Mouse (Mus musculus) midbrain, embryonic 15.5 days (tissue): ENCODE measurements around the gene Slc16a7. TPM values are rescaled to one million over a fixed set of nuclear protein-coding genes. Genes with fewer than 3 reads are reported as not detected.
A peak's percentile ranks its signal among the peaks of the same experiment; 100 is the strongest.

Source experiments
- ATAC-seq: fragments of 200-750 bp; cut with Nextera tagmentation; replicated peaks from 2 replicates; pipeline ENCODE4 v1.8.0; 2017; ENCODE audit warnings: moderate TSS enrichment
- H3K27ac ChIP-seq: fragments of 300-500 bp; sonication (generic); 2 replicates; pipeline ENCODE4 v1.5.1; 2015; ENCODE audit warnings: mild to moderate bottlenecking, inconsistent platforms
- H3K27me3 ChIP-seq: fragments of 300-500 bp; sonication (generic); replicated peaks from 2 replicates; pipeline ENCODE4 v1.6.1; 2015; ENCODE audit warnings: inconsistent platforms
- H3K36me3 ChIP-seq: fragments of 300-500 bp; sonication (generic); replicated peaks from 2 replicates; pipeline ENCODE4 v1.6.1; 2015; ENCODE audit warnings: inconsistent platforms
- H3K4me1 ChIP-seq: fragments of 300-500 bp; sonication (generic); 2 replicates; pipeline ENCODE4 v1.6.1; 2015; ENCODE audit warnings: inconsistent platforms
- H3K4me2 ChIP-seq: fragments of 300-500 bp; sonication (generic); 2 replicates; pipeline ENCODE4 v1.6.1; 2015; ENCODE audit warnings: inconsistent platforms, mild to moderate bottlenecking, moderate library complexity
- H3K4me3 ChIP-seq: fragments of 300-500 bp; sonication (generic); 2 replicates; pipeline ENCODE4 v1.5.1; 2015; ENCODE audit warnings: mild to moderate bottlenecking, inconsistent platforms
- H3K9ac ChIP-seq: fragments of 300-500 bp; sonication (generic); 2 replicates; pipeline ENCODE4 v1.6.1; 2015; ENCODE audit warnings: mild to moderate bottlenecking, inconsistent platforms
- H3K9me3 ChIP-seq: fragments of 300-500 bp; sonication (generic); 2 replicates; pipeline ENCODE4 v1.6.1; 2016; ENCODE audit warnings: inconsistent platforms
- WGBS: fragments of 180-500 bp; shearing (Covaris S2); methylation state at CpG from one replicate; pipeline ENCODE4 v1.1.7; 2015; ENCODE audit warnings: mixed read lengths; 5-methylcytosine and 5-hydroxymethylcytosine counted together
- polyA plus RNA-seq: library from polyadenylated mRNA; unstranded; fragments of >200 nt; fragmentation: Nextera tagmentation; extraction: Ambion mirVana; gene quantifications from 2 replicates; pipeline ENCODE4 v1.2.1, GENCODE M21; 2015

Slc16a7 gene
- polyA plus RNA-seq, 1 experiment from 2014 or later = 11.0 TPM

- WGBS = 90% methylated on average over 2 of the region's 2 CpGs
- no peaks in the 10 kb centered on the region for H3K36me3 ChIP-seq
- H3K27me3 ChIP-seq = no peaks in the 10 kb centered on the region
- H3K4me2 ChIP-seq = no peak overlapping the region
- no peak overlapping the region for H3K9ac ChIP-seq
- H3K27ac ChIP-seq = no peak overlapping the region
- H3K4me3 ChIP-seq = no peak overlapping the region
- no peaks in the 10 kb centered on the region for H3K4me1 ChIP-seq
- H3K9me3 ChIP-seq = no peaks in the 10 kb centered on the region
- no peak for ATAC-seq
Measured at GRCm38 (mm10) chr10:125310855-125311254, 78.4 kb downstream of the Slc16a7 start.

- H3K4me1 ChIP-seq = no peaks in the 10 kb centered on the region
- no peaks in the 10 kb centered on the region for H3K27me3 ChIP-seq
- no peak overlapping the region for H3K9ac ChIP-seq
- no peak for ATAC-seq
- no peak overlapping the region for H3K4me2 ChIP-seq
- no peaks in the 10 kb centered on the region for H3K36me3 ChIP-seq
- 72% methylated on average over 6 of the region's 6 CpGs for WGBS
- H3K27ac ChIP-seq = no peak overlapping the region
- H3K4me3 ChIP-seq = no peak overlapping the region
- no peaks in the 10 kb centered on the region for H3K9me3 ChIP-seq
Measured at GRCm38 (mm10) chr10:125298036-125298435, 91.2 kb downstream of the Slc16a7 start.

DNA sequence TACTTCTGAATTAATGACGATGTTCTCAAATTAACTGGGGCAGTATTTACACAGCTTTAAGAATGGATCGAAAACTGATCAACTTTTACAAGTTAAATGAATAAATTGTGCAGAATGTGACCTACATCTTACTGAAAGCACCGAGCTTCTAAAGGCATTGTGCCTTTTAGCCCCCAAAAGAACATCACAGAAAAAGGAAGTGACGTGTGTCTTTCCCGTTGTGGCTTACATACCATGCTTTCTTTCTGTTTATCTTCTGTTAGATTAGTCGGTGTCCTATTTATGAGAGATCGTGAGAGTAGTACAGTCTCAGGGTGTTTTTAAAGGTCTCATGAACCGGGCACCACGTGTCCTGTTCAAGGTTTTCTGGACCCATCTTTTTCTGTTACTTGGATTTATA lies 98.9 kb downstream of the Slc16a7 start:
- H3K9me3 ChIP-seq = no peaks in the 10 kb centered on the region
- H3K27me3 ChIP-seq = no peaks in the 10 kb centered on the region
- no peak for ATAC-seq
- no peak overlapping the region for H3K9ac ChIP-seq
- no peaks in the 10 kb centered on the region for H3K36me3 ChIP-seq
- 88% methylated on average over 9 of the region's 9 CpGs for WGBS
- no peaks in the 10 kb centered on the region for H3K4me1 ChIP-seq
- no peak overlapping the region for H3K27ac ChIP-seq
- H3K4me3 ChIP-seq = no peak overlapping the region
- H3K4me2 ChIP-seq = no peak overlapping the region

- no peaks in the 10 kb centered on the region for H3K27me3 ChIP-seq
- H3K4me1 ChIP-seq = no peaks in the 10 kb centered on the region
- H3K9me3 ChIP-seq = no peaks in the 10 kb centered on the region
- 70% methylated on average over 6 of the region's 6 CpGs for WGBS
- H3K9ac ChIP-seq = no peak overlapping the region
- H3K4me3 ChIP-seq = no peak overlapping the region
- no peak for ATAC-seq
- no peak overlapping the region for H3K27ac ChIP-seq
- no peaks in the 10 kb centered on the region for H3K36me3 ChIP-seq
- H3K4me2 ChIP-seq = no peak overlapping the region
Measured at GRCm38 (mm10) chr10:125288560-125288959, 100.7 kb downstream of the Slc16a7 start.

GRCm38 (mm10) chr10:125285386-125285785 lies 103.9 kb downstream of the Slc16a7 start:
- Histone ChIP-seq H3K4me1 (no peaks in the 10 kb centered on the region), H3K9ac (no peak overlapping the region), H3K4me2 (no peak overlapping the region), H3K27ac (no peak overlapping the region), H3K27me3 (no peaks in the 10 kb centered on the region), H3K4me3 (no peak overlapping the region), H3K36me3 (no peaks in the 10 kb centered on the region), H3K9me3 (no peaks in the 10 kb centered on the region)
- no peak for ATAC-seq
- WGBS = 77% methylated on average over 5 of the region's 5 CpGs

DNA sequence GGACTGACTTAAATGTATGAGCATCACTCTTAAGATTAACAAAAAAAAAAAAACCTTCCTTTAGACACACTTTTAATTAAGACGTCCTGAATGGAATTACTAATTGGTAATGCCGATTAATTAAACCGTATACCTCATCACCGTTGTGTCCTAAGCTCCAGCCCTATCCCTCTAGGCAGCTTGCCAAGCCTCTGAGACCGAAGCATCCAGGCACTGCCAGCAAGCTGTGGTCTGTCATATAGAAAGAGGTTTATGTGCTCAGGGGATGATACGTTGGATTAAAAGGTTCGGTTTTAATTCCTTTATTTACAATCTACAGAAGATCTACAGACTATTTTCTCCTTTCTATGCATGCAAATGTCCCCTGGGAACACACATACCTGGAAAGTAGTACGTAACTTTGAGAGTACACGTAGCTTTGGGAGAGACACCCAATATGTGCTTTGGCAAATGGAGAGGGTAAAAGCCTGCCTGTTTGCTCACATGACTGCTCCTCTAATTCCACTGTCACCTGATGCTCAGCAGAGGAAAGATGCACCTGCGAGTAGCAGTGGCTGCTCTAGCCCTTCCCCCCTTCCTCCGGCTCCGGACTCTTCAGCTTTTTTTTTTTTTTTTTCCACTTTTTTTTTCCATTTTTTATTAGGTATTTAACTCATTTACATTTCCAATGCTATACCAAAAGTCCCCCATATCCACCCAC lies 114.0 kb downstream of the Slc16a7 start:
- Histone ChIP-seq H3K9me3 (no peaks in the 10 kb centered on the region), H3K4me2 (no peak overlapping the region), H3K9ac (no peak overlapping the region), H3K36me3 (no peaks in the 10 kb centered on the region), H3K4me1 (0 out of 2 replicates have a peak, but pooled peaks cover 4% of the 10 kb centered on the region), H3K27me3 (no peaks in the 10 kb centered on the region), H3K27ac (no peak overlapping the region), H3K4me3 (no peak overlapping the region)
- peak; percentile 70; the same call in 1 of the 2 replicates for ATAC-seq
- WGBS = 56% methylated on average over 12 of the region's 12 CpGs

GRCm38 (mm10) chr10:125274519-125275148 lies 114.6 kb downstream of the Slc16a7 start:
- no peaks in the 10 kb centered on the region for H3K36me3 ChIP-seq
- 76% methylated on average over 5 of the region's 5 CpGs for WGBS

GRCm38 (mm10) chr10:125273759-125274158 lies 115.5 kb downstream of the Slc16a7 start:
- Histone ChIP-seq H3K4me1 (0 out of 2 replicates have a peak, but pooled peaks cover 4% of the 10 kb centered on the region), H3K4me3 (no peak overlapping the region), H3K27me3 (no peaks in the 10 kb centered on the region), H3K4me2 (no peak overlapping the region), H3K9me3 (no peaks in the 10 kb centered on the region), H3K36me3 (no peaks in the 10 kb centered on the region), H3K27ac (no peak overlapping the region), H3K9ac (no peak overlapping the region)
- 54% methylated on average over 7 of the region's 7 CpGs for WGBS
- no peak for ATAC-seq

More at GRCm38 (mm10) chr10:125274519-125275148, 114.6 kb downstream of the Slc16a7 start:
- no peak overlapping the region for H3K9ac ChIP-seq
- H3K4me3 ChIP-seq = no peak overlapping the region
- 0 out of 2 replicates have a peak, but pooled peaks cover 4% of the 10 kb centered on the region for H3K4me1 ChIP-seq
- ATAC-seq = no peak
- no peaks in the 10 kb centered on the region for H3K27me3 ChIP-seq
- H3K27ac ChIP-seq = no peak overlapping the region
- no peaks in the 10 kb centered on the region for H3K9me3 ChIP-seq
- no peak overlapping the region for H3K4me2 ChIP-seq

GRCm38 (mm10) chr10:125271448-125271847 lies 117.8 kb downstream of the Slc16a7 start:
- H3K9me3 ChIP-seq = no peaks in the 10 kb centered on the region
- no peak overlapping the region for H3K4me3 ChIP-seq
- 0 out of 2 replicates have a peak, but pooled peaks cover 4% of the 10 kb centered on the region for H3K4me1 ChIP-seq
- H3K9ac ChIP-seq = no peak overlapping the region
- H3K27me3 ChIP-seq = no peaks in the 10 kb centered on the region
- H3K27ac ChIP-seq = no peak overlapping the region
- H3K36me3 ChIP-seq = no peaks in the 10 kb centered on the region
- no peak for ATAC-seq
- H3K4me2 ChIP-seq = no peak overlapping the region
- 77% methylated on average over 5 of the region's 5 CpGs for WGBS

- Histone ChIP-seq H3K27ac (no peak overlapping the region), H3K4me1 (0 out of 2 replicates have a peak, but pooled peaks cover 2% of the 10 kb centered on the region), H3K9me3 (no peaks in the 10 kb centered on the region), H3K9ac (no peak overlapping the region), H3K27me3 (no peaks in the 10 kb centered on the region), H3K4me3 (no peak overlapping the region), H3K36me3 (no peaks in the 10 kb centered on the region), H3K4me2 (no peak overlapping the region)
- 78% methylated on average over 5 of the region's 5 CpGs for WGBS
- ATAC-seq = no peak
Measured at GRCm38 (mm10) chr10:125270266-125270665, 119.0 kb downstream of the Slc16a7 start.

GRCm38 (mm10) chr10:125266322-125266721 lies 122.9 kb downstream of the Slc16a7 start:
- Histone ChIP-seq H3K4me1 (no peaks in the 10 kb centered on the region), H3K4me3 (no peak overlapping the region), H3K4me2 (no peak overlapping the region), H3K9me3 (no peaks in the 10 kb centered on the region), H3K27ac (no peak overlapping the region), H3K9ac (no peak overlapping the region), H3K36me3 (no peaks in the 10 kb centered on the region), H3K27me3 (no peaks in the 10 kb centered on the region)
- 76% methylated on average over 4 of the region's 4 CpGs for WGBS
- no peak for ATAC-seq

- Histone ChIP-seq H3K4me2 (no peak overlapping the region), H3K27ac (no peak overlapping the region), H3K9me3 (no peaks in the 10 kb centered on the region), H3K36me3 (no peaks in the 10 kb centered on the region), H3K9ac (no peak overlapping the region), H3K27me3 (no peaks in the 10 kb centered on the region), H3K4me1 (no peaks in the 10 kb centered on the region), H3K4me3 (no peak overlapping the region)
- no peak for ATAC-seq
- WGBS = 37% methylated on average over 9 of the region's 9 CpGs
Measured at GRCm38 (mm10) chr10:125265901-125266300, 123.4 kb downstream of the Slc16a7 start.

- Histone ChIP-seq H3K27me3 (no peaks in the 10 kb centered on the region), H3K27ac (no peak overlapping the region), H3K4me2 (no peak overlapping the region), H3K4me1 (no peaks in the 10 kb centered on the region), H3K9ac (no peak overlapping the region), H3K4me3 (no peak overlapping the region), H3K36me3 (no peaks in the 10 kb centered on the region), H3K9me3 (no peaks in the 10 kb centered on the region)
- WGBS = 81% methylated on average over 14 of the region's 14 CpGs
- no peak for ATAC-seq
Measured at GRCm38 (mm10) chr10:125265467-125265866, 123.8 kb downstream of the Slc16a7 start.
